Mouse (Mus musculus) megakaryocyte, embryonic 14.5 days (primary cell): ENCODE measurements at regions not wholly inside any gene's neighbourhood (a gene's known extent, or its start where the extent isn't known, plus 50 kb on each side); places are given as distances from the start of the nearest gene placed in this dataset.

Experiments used
- FLI1 ChIP-seq: IDR thresholded peaks from 2 replicates; pipeline ENCODE4 v1.6.1; 2012; ENCODE audit warnings: low read length, inconsistent platforms, mixed read lengths
- GATA1 ChIP-seq: IDR thresholded peaks from 3 replicates; pipeline ENCODE4 v1.6.1; 2012; ENCODE audit warnings: mixed read lengths, low read length, inconsistent platforms, borderline replicate concordance

- TF ChIP-seq FLI1 (no peak), GATA1 (no peak)
These were observed 311.3 kb upstream of the Dph6 start for GRCm38 (mm10) chr2:114966111-114966510.
